Mouse (Mus musculus) inflammation-experienced regulatory T-cells, adult 6 months (primary cell): ENCODE results near the gene Gopc. TPM values are rescaled to one million over a fixed set of nuclear protein-coding genes. Genes with fewer than 3 reads are reported as not detected.
"Not testable (repeated sequence)": the region's sequence is repeated elsewhere in the genome, so short reads cannot be mapped to it uniquely, and the experiment has no call there.

Experiments used
- ATAC-seq: one replicate; pipeline ENCODE4 v1.8.0; 2017
- polyA plus RNA-seq, 3 experiments: library from polyadenylated mRNA; unstranded; fragments of 100-300 nt; shearing (Covaris generic); gene quantifications; one replicate each; pipeline ENCODE4 v1.2.1; 2017

The Gopc gene
- polyA plus RNA-seq, 3 experiments from 2014 or later = 5.5 to 8.1 (median 6.0) TPM

- ATAC-seq = no peak
These were observed 86.0 kb downstream of the Gopc start for GRCm38 (mm10) chr10:52295934-52296333.

- ATAC-seq = no peak
These were observed 87.9 kb downstream of the Gopc start for GRCm38 (mm10) chr10:52293921-52294577.

GRCm38 (mm10) chr10:52292391-52292790 lies 89.5 kb downstream of the Gopc start:
- ATAC-seq = not testable (repeated sequence)

- ATAC-seq = no peak
These were observed 92.7 kb downstream of the Gopc start for GRCm38 (mm10) chr10:52289261-52289660.

- no peak for ATAC-seq
These were observed 93.9 kb downstream of the Gopc start for GRCm38 (mm10) chr10:52287852-52288533.

Other genes starting within 250 kb of the Gopc start
- gene Ros1, start 186.9 kb downstream of the Gopc start, polyA plus RNA-seq = not detected
- under 1 TPM in 1 of 3 experiments, not detected in 2; 0.17 TPM for gene Dcbld1, start 148.5 kb downstream of the Gopc start, polyA plus RNA-seq
- not detected for gene Gm26741, start 23.4 kb downstream of the Gopc start, polyA plus RNA-seq
- not detected for gene Nepn, start 6.8 kb upstream of the Gopc start, polyA plus RNA-seq
- gene Nus1, start 35.4 kb upstream of the Gopc start, polyA plus RNA-seq = 1 to 10 TPM; 7.5 to 8.2 (median 7.7) TPM